Mouse (Mus musculus): ENCODE data around the gene C8b.

GRCm38 (mm10) chr4:104828939-104829338, 62.8 kb downstream of the C8b start:
- TF ChIP-seq CTCF (IDR thresholded peaks at IDR 0.05; ENCODE audit: control insufficient read depth, insufficient read depth, insufficient read length) (no peak), MAX (IDR thresholded peaks at IDR 0.05) (no peak), MYOG (IDR thresholded peaks at IDR 0.05; ENCODE audit: control insufficient read depth, extremely low read depth, insufficient read length) (no peak), USF1 (IDR thresholded peaks at IDR 0.05; ENCODE audit: low read depth) (no peak)

Data from C2C12 (cell line).